Mouse (Mus musculus) C2C12 (cell line): ENCODE measurements around the gene Adh4. TPM values are rescaled to one million over a fixed set of nuclear protein-coding genes. Genes with fewer than 3 reads are reported as not detected.

Source experiments
- H3K27me3 ChIP-seq: one replicate; pipeline ENCODE4 v1.6.1; 2011; ENCODE audit not compliant: control insufficient read depth, insufficient read depth, insufficient read length
- H3K36me3 ChIP-seq: one replicate; pipeline ENCODE4 v1.6.1; 2011; ENCODE audit not compliant: control insufficient read depth, insufficient read depth
- H3K4me3 ChIP-seq: one replicate; pipeline ENCODE4 v1.5.1; 2011; ENCODE audit warnings: mild to moderate bottlenecking, control low read depth; ENCODE audit not compliant: poor library complexity, insufficient read depth, severe bottlenecking
- H3K79me2 ChIP-seq: one replicate; pipeline ENCODE4 v1.6.1; 2011; ENCODE audit not compliant: control insufficient read depth, insufficient read depth
- H3K79me3 ChIP-seq: one replicate; pipeline ENCODE4 v1.6.1; 2011; ENCODE audit warnings: low read depth, control low read depth
- H3ac ChIP-seq: one replicate; pipeline ENCODE3; 2011; ENCODE audit warnings: low read depth; ENCODE audit not compliant: control insufficient read depth, insufficient read length
- CEBPB ChIP-seq: IDR thresholded peaks from one replicate; pipeline ENCODE4 v1.6.1; 2011; ENCODE audit warnings: low read depth, mild to moderate bottlenecking, control low read depth, moderate library complexity
- CTCF ChIP-seq: IDR thresholded peaks from one replicate; pipeline ENCODE4 v1.5.1; 2011; ENCODE audit not compliant: control insufficient read depth, insufficient read depth, insufficient read length
- FOSL1 ChIP-seq: IDR thresholded peaks from one replicate; pipeline ENCODE4 v1.8.0; 2011; ENCODE audit warnings: mild to moderate bottlenecking, low read length; ENCODE audit not compliant: poor library complexity, insufficient read depth, severe bottlenecking
- MAX ChIP-seq: IDR thresholded peaks from one replicate; pipeline ENCODE4 v1.6.1; 2011; ENCODE audit warnings: mild to moderate bottlenecking, control low read depth
- MYOD1 ChIP-seq: IDR thresholded peaks from one replicate; pipeline ENCODE4 v1.6.1; 2011; ENCODE audit warnings: low read depth; ENCODE audit not compliant: control insufficient read depth, insufficient read length
- MYOG ChIP-seq: IDR thresholded peaks from one replicate; pipeline ENCODE4 v1.6.1; 2011; ENCODE audit not compliant: control insufficient read depth, insufficient read length; ENCODE audit errors: extremely low read depth
- USF1 ChIP-seq: IDR thresholded peaks from one replicate; pipeline ENCODE4 v1.6.1; 2011; ENCODE audit warnings: low read depth, mild to moderate bottlenecking, control low read depth, moderate library complexity
- polyA plus RNA-seq: library from polyadenylated mRNA; unstranded; fragments of >200 nt; fragmentation: generic; extraction: Trizol; gene quantifications from one replicate; pipeline ENCODE4 v1.2.1, GENCODE M21; 2012; ENCODE audit warnings: missing spikeins

Adh4 gene
- polyA plus RNA-seq, 1 experiment = not detected

GRCm38 (mm10) chr3:138431835-138432234 is 16.6 kb downstream of the Adh4 start:
- Histone ChIP-seq H3K27me3 (no peaks in the 10 kb centered on the region), H3K36me3 (no peaks in the 10 kb centered on the region), H3K79me2 (no peaks in the 10 kb centered on the region), H3K4me3 (no peak overlapping the region), H3ac (no peak overlapping the region), H3K79me3 (no peaks in the 10 kb centered on the region)
- TF ChIP-seq CEBPB (no peak), MYOG (no peak), FOSL1 (no peak), CTCF (no peak), USF1 (no peak)

GRCm38 (mm10) chr3:138438716-138439115 is 23.4 kb downstream of the Adh4 start:
- TF ChIP-seq MAX (no peak), CEBPB (no peak), MYOD1 (no peak), MYOG (no peak), CTCF (no peak), USF1 (no peak), FOSL1 (no peak)
- Histone ChIP-seq H3ac (no peak overlapping the region), H3K36me3 (no peaks in the 10 kb centered on the region), H3K4me3 (no peak overlapping the region), H3K79me3 (peaks cover 4% of the 10 kb centered on the region), H3K27me3 (no peaks in the 10 kb centered on the region), H3K79me2 (peaks cover 6% of the 10 kb centered on the region)

- H3K27me3 ChIP-seq = no peaks in the 10 kb centered on the region
- TF ChIP-seq CEBPB (no peak), MYOD1 (no peak), MYOG (no peak), USF1 (no peak), MAX (no peak)
Observed at GRCm38 (mm10) chr3:138442203-138442602, 26.9 kb downstream of the Adh4 start.

GRCm38 (mm10) chr3:138442612-138443464 is 27.6 kb downstream of the Adh4 start, which contains the start of gene Adh5:
Gene Adh5, plus strand, starts transcription at chr3:138443093.
- Histone ChIP-seq H3K79me2 (peaks cover 27% of the 10 kb centered on the region), H3ac (peak within 1 kb of the TSS; percentile 98), H3K4me3 (peak within 1 kb of the TSS; percentile 71), H3K36me3 (peaks cover 23% of the 10 kb centered on the region), H3K27me3 (no peaks in the 10 kb centered on the region), H3K79me3 (peaks cover 12% of the 10 kb centered on the region)
- TF ChIP-seq MYOD1 = no peak
- TF ChIP-seq MAX = peak; percentile 98
- TF ChIP-seq USF1 = peak; percentile 61
- TF ChIP-seq CTCF = no peak

More at GRCm38 (mm10) chr3:138442203-138442602, 26.9 kb downstream of the Adh4 start:
- Histone ChIP-seq H3ac (peak overlapping the region; percentile 76), H3K79me2 (peaks cover 27% of the 10 kb centered on the region), H3K36me3 (peaks cover 17% of the 10 kb centered on the region), H3K4me3 (peak overlapping the region; percentile 71), H3K79me3 (peaks cover 12% of the 10 kb centered on the region)

GRCm38 (mm10) chr3:138443465-138443771 is 28.2 kb downstream of the Adh4 start:
- TF ChIP-seq CEBPB = no peak
- TF ChIP-seq CTCF = no peak
- TF ChIP-seq MYOG = no peak
- no peak for TF ChIP-seq MAX
- no peak for TF ChIP-seq USF1
- no peak for TF ChIP-seq FOSL1
- no peak for TF ChIP-seq MYOD1

GRCm38 (mm10) chr3:138448077-138448860 is 33.0 kb downstream of the Adh4 start:
- Histone ChIP-seq H3K4me3 (no peak overlapping the region), H3K79me2 (peaks cover 25% of the 10 kb centered on the region), H3ac (no peak overlapping the region), H3K36me3 (peaks cover 51% of the 10 kb centered on the region), H3K79me3 (peaks cover 12% of the 10 kb centered on the region), H3K27me3 (no peaks in the 10 kb centered on the region)
- TF ChIP-seq CTCF = no peak
- no peak for TF ChIP-seq CEBPB
- no peak for TF ChIP-seq FOSL1
- no peak for TF ChIP-seq MYOD1
- TF ChIP-seq MAX = no peak
- no peak for TF ChIP-seq MYOG
- TF ChIP-seq USF1 = no peak

More at GRCm38 (mm10) chr3:138443465-138443771, 28.2 kb downstream of the Adh4 start:
- Histone ChIP-seq H3K36me3 (peaks cover 28% of the 10 kb centered on the region), H3ac (peak overlapping the region; percentile 98), H3K79me3 (peaks cover 12% of the 10 kb centered on the region), H3K4me3 (peak overlapping the region; percentile 71), H3K79me2 (peaks cover 27% of the 10 kb centered on the region), H3K27me3 (no peaks in the 10 kb centered on the region)
